Mouse (Mus musculus) ES-Bruce4 (cell line): ENCODE measurements around the gene Numbl.

Source experiments
- CTCF ChIP-seq: IDR thresholded peaks from one replicate; pipeline ENCODE4 v1.8.1; 2011; ENCODE audit warnings: low read depth, low read length
- POLR2A ChIP-seq: IDR thresholded peaks from one replicate; pipeline ENCODE4 v1.8.1; 2011; ENCODE audit warnings: low read length; ENCODE audit not compliant: insufficient read depth

DNA sequence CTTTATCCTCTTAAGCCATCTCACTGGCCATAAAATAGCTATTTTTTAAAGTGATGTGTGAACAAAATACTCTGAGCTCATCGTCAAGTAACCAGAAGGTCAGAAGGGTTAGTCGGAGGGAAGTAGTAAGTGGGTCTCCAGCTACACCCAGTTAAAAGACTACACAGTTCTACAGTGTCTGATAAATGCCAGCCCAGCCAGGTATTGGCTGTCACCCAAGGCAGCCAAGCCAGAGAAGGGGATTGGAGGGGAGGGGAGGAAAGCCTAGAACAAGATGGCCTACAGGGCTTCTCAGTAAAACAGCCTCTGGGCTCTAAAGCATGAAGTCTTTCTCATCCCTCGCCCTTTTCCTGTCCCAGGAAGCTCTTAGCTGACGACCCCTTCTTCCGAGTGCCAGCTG is 8.3 kb upstream of the Numbl start:
- TF ChIP-seq POLR2A (no peak), CTCF (no peak)
